Mouse (Mus musculus): ENCODE data around the gene Urm1. TPM values are rescaled to one million over a fixed set of nuclear protein-coding genes. Genes with fewer than 3 reads are reported as not detected.

The Urm1 gene
- total and polyA plus RNA-seq, 3 experiments: 90.5 to 131 TPM; not detected in 1

GRCm38 (mm10) chr2:29869646-29870451, 50.0 kb downstream of the Urm1 start (continued):
- no peak; the same call in 1 of the 2 replicates for TF ChIP-seq MAZ (IDR thresholded peaks at IDR 0.05; ENCODE audit: low read depth, low read length)
- TF ChIP-seq USF1 (IDR thresholded peaks at IDR 0.05; ENCODE audit: low read depth, low read length): no peak
- TF ChIP-seq GABPA (IDR thresholded peaks at IDR 0.05; ENCODE audit: low read depth, low read length): no peak
- TF ChIP-seq MAFK (IDR thresholded peaks at IDR 0.05; ENCODE audit: borderline replicate concordance, low read depth, low read length): no peak
- TF ChIP-seq HCFC1 (IDR thresholded peaks at IDR 0.05; ENCODE audit: low read depth, low read length): 0 out of 2 replicates have a peak, but pooled peaks have one; percentile 29
- TF ChIP-seq ZC3H11A (IDR thresholded peaks at IDR 0.05; ENCODE audit: low read depth, low read length): no peak
- no peak for TF ChIP-seq ZMIZ1 (IDR thresholded peaks at IDR 0.05; ENCODE audit: low read depth, low read length)
- no peak; the same call in 1 of the 2 replicates for TF ChIP-seq TAL1 (IDR thresholded peaks at IDR 0.05; ENCODE audit: low read length)
- no peak for TF ChIP-seq POLR2AphosphoS2 (IDR thresholded peaks at IDR 0.05; ENCODE audit: low read length)
- no peak for TF ChIP-seq JUND (IDR thresholded peaks at IDR 0.05; ENCODE audit: low read depth, low read length)
- TF ChIP-seq POLR2AphosphoS5 (IDR thresholded peaks at IDR 0.05; ENCODE audit: borderline replicate concordance, low read depth, low read length): no peak
- TF ChIP-seq MXI1 (IDR thresholded peaks at IDR 0.05; ENCODE audit: low read depth, low read length): peak; percentile 32
- TF ChIP-seq EP300 (IDR thresholded peaks at IDR 0.05; ENCODE audit: low read depth in 1 of 2, low read length in 2 of 2): no peak
- no peak for TF ChIP-seq MAX (IDR thresholded peaks at IDR 0.05; ENCODE audit: low read length)
- peak; percentile 45; the same call in 1 of the 2 replicates for TF ChIP-seq TBP (IDR thresholded peaks at IDR 0.05; ENCODE audit: low read depth, low read length)
- TF ChIP-seq E2F4 (IDR thresholded peaks at IDR 0.05; ENCODE audit: borderline replicate concordance, low read depth, low read length): no peak
- TF ChIP-seq TCF12 (IDR thresholded peaks at IDR 0.05; ENCODE audit: low read depth, low read length): peak; percentile 42
- TF ChIP-seq ZNF384 (IDR thresholded peaks at IDR 0.05; ENCODE audit: low read depth, low read length): no peak

GRCm38 (mm10) chr2:29872581-29873295, 52.9 kb downstream of the Urm1 start:
- no peak for TF ChIP-seq SIN3A (IDR thresholded peaks at IDR 0.05; ENCODE audit: low read length)
- no peak for TF ChIP-seq MEF2A (IDR thresholded peaks at IDR 0.05; ENCODE audit: extremely low read depth, insufficient replicate concordance, low read depth, low read length, poor library complexity, severe bottlenecking)
- no peak for TF ChIP-seq TBP (IDR thresholded peaks at IDR 0.05; ENCODE audit: low read depth, low read length)
- no peak for TF ChIP-seq ELF1 (IDR thresholded peaks at IDR 0.05; ENCODE audit: low read depth, low read length)
- no peak for TF ChIP-seq ZKSCAN1 (IDR thresholded peaks at IDR 0.05; ENCODE audit: low read depth, low read length)
- TF ChIP-seq CTCF (IDR thresholded peaks at IDR 0.05 in 2 of 3, conservative IDR thresholded peaks at IDR 0.05 in 1 of 3; ENCODE audit: control insufficient read depth in 1 of 3, insufficient read depth in 1 of 3, low read depth in 2 of 3, low read length in 3 of 3, poor library complexity in 1 of 3, severe bottlenecking in 1 of 3): no peak
- no peaks in the 10 kb centered on the region for H3K27me3 ChIP-seq (ENCODE audit: control insufficient read depth in 1 of 2, insufficient read depth in 2 of 2, low read length in 2 of 2)
- no peak overlapping the region for H3K4me3 ChIP-seq (ENCODE audit: control insufficient read depth in 1 of 2, insufficient read depth in 1 of 2, low read depth in 2 of 2, low read length in 2 of 2)
- H3K9me3 ChIP-seq (replicated peaks; ENCODE audit: insufficient read depth, low read length): no peaks in the 10 kb centered on the region
- no peak overlapping the region for H3K9ac ChIP-seq (ENCODE audit: control insufficient read depth, low read depth, low read length, poor library complexity, severe bottlenecking)
- H3K36me3 ChIP-seq (ENCODE audit: control insufficient read depth in 1 of 2, insufficient read depth in 2 of 2, low read length in 2 of 2): no peaks in the 10 kb centered on the region
- H3K79me2 ChIP-seq (ENCODE audit: control insufficient read depth, insufficient read depth, low read length, poor library complexity): no peaks in the 10 kb centered on the region; the same call in 1 of the 2 replicates
- no peak for DNase-seq (ENCODE audit: low read depth, low spot score)
- peaks cover 0 to 5% of the 10 kb centered on the region in 2 experiments; a peak in 1 of 4 replicates for H3K4me1 ChIP-seq (ENCODE audit: control insufficient read depth in 1 of 2, insufficient read depth in 2 of 2, low read length in 2 of 2)
- no peak overlapping the region for H3K27ac ChIP-seq (ENCODE audit: control insufficient read depth, low read depth, low read length)

Measured in MEL (cell line).